Mouse (Mus musculus): ENCODE data around the gene Gnai3. TPM values are rescaled to one million over a fixed set of nuclear protein-coding genes. Genes with fewer than 3 reads are reported as not detected.

Gene Gnai3
- polyA plus RNA-seq, 1 experiment from 2014 or later: 199 TPM

DNA sequence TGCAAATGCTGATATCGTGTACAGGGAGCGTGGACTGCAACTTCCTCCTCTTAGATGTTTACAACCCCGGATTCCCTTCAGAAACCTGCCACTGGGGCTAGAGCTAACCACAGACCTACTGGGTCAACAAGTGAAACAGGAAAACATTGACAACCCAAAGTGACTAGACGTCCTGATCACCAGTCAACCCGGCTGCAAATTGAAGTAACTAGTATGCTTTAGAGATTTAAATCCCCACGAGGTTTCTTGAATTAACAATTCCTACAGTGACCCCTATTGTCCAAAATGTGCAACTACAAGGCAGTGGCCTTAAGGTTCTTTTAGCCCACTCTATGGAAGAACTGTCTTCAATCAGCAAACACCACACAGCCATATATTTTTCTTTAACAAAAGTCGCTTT lies 84.5 kb downstream of the Gnai3 start:
- DNase-seq (ENCODE audit: low spot score) (peak; percentile 84), ATAC-seq (ENCODE audit: low FRiP score) (no peak)
- H3K4me3 ChIP-seq (ENCODE audit: low read depth, low read length): no peak overlapping the region
- no peaks in the 10 kb centered on the region for H3K27me3 ChIP-seq (ENCODE audit: control insufficient read depth, insufficient read depth, low read length)
- H3K9ac ChIP-seq (ENCODE audit: low read depth, low read length): no peak overlapping the region
- no peak overlapping the region for H3K4me2 ChIP-seq (replicated peaks; ENCODE audit: low read depth, low read length)
- no peaks in the 10 kb centered on the region for H3K9me3 ChIP-seq (ENCODE audit: control insufficient read depth, low read length)
- no peaks in the 10 kb centered on the region for H3K4me1 ChIP-seq (replicated peaks; ENCODE audit: control insufficient read depth, insufficient read depth, low read length)
- WGBS: 29% methylated on average over 7 of the region's 7 CpGs
- no peaks in the 10 kb centered on the region for H3K36me3 ChIP-seq (ENCODE audit: control insufficient read depth, insufficient read depth, low read length)
- no peak overlapping the region for H3K27ac ChIP-seq (ENCODE audit: low read depth, low read length)

Other genes with a start within 250 kb of the Gnai3 start
- gene Gstm7, start 214.3 kb downstream of the Gnai3 start, polyA plus RNA-seq (2014; fragmentation: Nextera tagmentation; extraction: Ambion mirVana): 58.3 and 64.9 TPM in 2 replicates
- 6.6 and 7.6 TPM in 2 replicates for gene Gstm6, start 202.4 kb downstream of the Gnai3 start, polyA plus RNA-seq (2014; fragmentation: Nextera tagmentation; extraction: Ambion mirVana)
- gene Gstm3, start 176.9 kb downstream of the Gnai3 start, polyA plus RNA-seq (2014; fragmentation: Nextera tagmentation; extraction: Ambion mirVana): not detected in 2 replicates
- gene Gstm2, start 159.7 kb downstream of the Gnai3 start, polyA plus RNA-seq (2014; fragmentation: Nextera tagmentation; extraction: Ambion mirVana): 23.1 and 23.2 TPM in 2 replicates
- 32.5 and 34.4 TPM in 2 replicates for gene Gstm1, start 128.2 kb downstream of the Gnai3 start, polyA plus RNA-seq (2014; fragmentation: Nextera tagmentation; extraction: Ambion mirVana)
- gene Gstm4, start 101.3 kb downstream of the Gnai3 start, polyA plus RNA-seq (2014; fragmentation: Nextera tagmentation; extraction: Ambion mirVana): 11.4 and 12.9 TPM in 2 replicates
- 32.1 and 32.6 TPM in 2 replicates for gene Ampd2, start 59.5 kb downstream of the Gnai3 start, polyA plus RNA-seq (2014; fragmentation: Nextera tagmentation; extraction: Ambion mirVana)
- gene Gnat2, start 53.4 kb downstream of the Gnai3 start, polyA plus RNA-seq (2014; fragmentation: Nextera tagmentation; extraction: Ambion mirVana): 0.62 and 0.89 TPM in 2 replicates
- 0.34 and 0.57 TPM in 2 replicates for gene Gpr61, start 8.7 kb upstream of the Gnai3 start, polyA plus RNA-seq (2014; fragmentation: Nextera tagmentation; extraction: Ambion mirVana)
- gene Amigo1, start 40.2 kb upstream of the Gnai3 start, polyA plus RNA-seq (2014; fragmentation: Nextera tagmentation; extraction: Ambion mirVana): 4.2 and 6.0 TPM in 2 replicates
- 2.4 and 2.6 TPM in 2 replicates for gene Cyb561d1, start 55.1 kb upstream of the Gnai3 start, polyA plus RNA-seq (2014; fragmentation: Nextera tagmentation; extraction: Ambion mirVana)
- 16.6 and 19.9 TPM in 2 replicates for gene Atxn7l2, start 64.8 kb upstream of the Gnai3 start, polyA plus RNA-seq (2014; fragmentation: Nextera tagmentation; extraction: Ambion mirVana)
- 0.47 and 0.59 TPM in 2 replicates for gene Sypl2, start 80.5 kb upstream of the Gnai3 start, polyA plus RNA-seq (2014; fragmentation: Nextera tagmentation; extraction: Ambion mirVana)
- gene Psma5, start 110.8 kb upstream of the Gnai3 start, polyA plus RNA-seq (2014; fragmentation: Nextera tagmentation; extraction: Ambion mirVana): 275 and 296 TPM in 2 replicates
- gene Sort1, start 137.9 kb upstream of the Gnai3 start, polyA plus RNA-seq (2014; fragmentation: Nextera tagmentation; extraction: Ambion mirVana): 20.2 and 27.5 TPM in 2 replicates
- gene Mybphl, start 218.8 kb upstream of the Gnai3 start, polyA plus RNA-seq (2014; fragmentation: Nextera tagmentation; extraction: Ambion mirVana): not detected in 2 replicates
- 48.7 and 53.5 TPM in 2 replicates for gene Psrc1, start 237.7 kb upstream of the Gnai3 start, polyA plus RNA-seq (2014; fragmentation: Nextera tagmentation; extraction: Ambion mirVana)

Data from hindbrain, embryonic 11.5 days (tissue).